Mouse (Mus musculus) midbrain, embryonic 16.5 days (tissue): ENCODE data around the gene Fat3. TPM values are rescaled to one million over a fixed set of nuclear protein-coding genes. Genes with fewer than 3 reads are reported as not detected.

Experiments used
- ATAC-seq: fragments of 200-750 bp; cut with Nextera tagmentation; 2 replicates; pipeline ENCODE4 v1.8.0; 2017; ENCODE audit warnings: moderate TSS enrichment
- H3K27ac ChIP-seq: fragments of 300-500 bp; sonication (generic); 2 replicates; pipeline ENCODE4 v1.5.1; 2014; ENCODE audit warnings: mild to moderate bottlenecking, low read length, mixed read lengths
- H3K27me3 ChIP-seq: fragments of 300-500 bp; sonication (generic); 2 replicates; pipeline ENCODE4 v1.6.1; 2014; ENCODE audit warnings: low read depth, low read length, mixed read lengths; ENCODE audit not compliant: control insufficient read depth, insufficient read depth
- H3K36me3 ChIP-seq: fragments of 300-500 bp; sonication (generic); 2 replicates; pipeline ENCODE4 v1.6.1; 2014; ENCODE audit warnings: mild to moderate bottlenecking, low read length, moderate library complexity, mixed read lengths; ENCODE audit not compliant: control insufficient read depth, insufficient read depth
- H3K4me1 ChIP-seq: fragments of 300-500 bp; sonication (generic); 2 replicates; pipeline ENCODE4 v1.6.1; 2014; ENCODE audit warnings: mild to moderate bottlenecking, low read length, mixed read lengths; ENCODE audit not compliant: control insufficient read depth, insufficient read depth
- H3K4me2 ChIP-seq: fragments of 300-500 bp; sonication (generic); 2 replicates; pipeline ENCODE4 v1.6.1; 2014; ENCODE audit warnings: mild to moderate bottlenecking, low read length, mixed read lengths
- H3K4me3 ChIP-seq: fragments of 300-500 bp; sonication (generic); 2 replicates; pipeline ENCODE4 v1.5.1; 2014; ENCODE audit warnings: low read depth, mild to moderate bottlenecking, low read length, moderate library complexity, mixed read lengths
- H3K9ac ChIP-seq: fragments of 300-500 bp; sonication (generic); 2 replicates; pipeline ENCODE4 v1.6.1; 2014; ENCODE audit warnings: low read depth, low read length, mixed read lengths
- H3K9me3 ChIP-seq: fragments of 300-500 bp; sonication (generic); replicated peaks from 2 replicates; pipeline ENCODE4 v1.6.1; 2014; ENCODE audit warnings: mild to moderate bottlenecking, low read length, mixed read lengths; ENCODE audit not compliant: control insufficient read depth, poor library complexity, severe bottlenecking
- WGBS: fragments of 180-500 bp; shearing (Covaris S2); extraction: QIAGEN DNeasy Blood & Tissue Kit; methylation state at CpG from one replicate; pipeline ENCODE4 v1.1.7; 2014; 5-methylcytosine and 5-hydroxymethylcytosine counted together
- polyA plus RNA-seq: library from polyadenylated mRNA; unstranded; fragments of >200 nt; fragmentation: Nextera tagmentation; extraction: Ambion mirVana; gene quantifications from 2 replicates; pipeline ENCODE4 v1.2.1, GENCODE M21; 2015

Fat3 gene
- polyA plus RNA-seq, 1 experiment from 2014 or later = 13.4 TPM

GRCm38 (mm10) chr9:15940933-15941673 is 560.0 kb downstream of the Fat3 start:
- H3K27ac ChIP-seq = no peak overlapping the region
- no peak overlapping the region for H3K4me2 ChIP-seq
- 85% methylated on average over 7 of the region's 7 CpGs for WGBS
- H3K4me1 ChIP-seq = no peaks in the 10 kb centered on the region
- no peak overlapping the region for H3K4me3 ChIP-seq
- H3K27me3 ChIP-seq = no peaks in the 10 kb centered on the region
- H3K9me3 ChIP-seq = no peaks in the 10 kb centered on the region
- H3K36me3 ChIP-seq = peaks cover 2% of the 10 kb centered on the region; the same call in 1 of the 2 replicates
- H3K9ac ChIP-seq = no peak overlapping the region
- no peak for ATAC-seq

GRCm38 (mm10) chr9:15939594-15939993 is 561.5 kb downstream of the Fat3 start:
- ATAC-seq = no peak
- Histone ChIP-seq H3K4me3 (no peak overlapping the region), H3K36me3 (peaks cover 2% of the 10 kb centered on the region; the same call in 1 of the 2 replicates), H3K27ac (no peak overlapping the region), H3K9ac (no peak overlapping the region), H3K4me1 (no peaks in the 10 kb centered on the region), H3K9me3 (no peaks in the 10 kb centered on the region), H3K4me2 (no peak overlapping the region), H3K27me3 (no peaks in the 10 kb centered on the region)
- WGBS = 39% methylated on average over 2 of the region's 2 CpGs

GRCm38 (mm10) chr9:15937837-15938514 is 563.1 kb downstream of the Fat3 start:
- peaks cover 2% of the 10 kb centered on the region; the same call in 1 of the 2 replicates for H3K36me3 ChIP-seq
- no peak overlapping the region for H3K4me2 ChIP-seq
- H3K27me3 ChIP-seq = no peaks in the 10 kb centered on the region
- no peak overlapping the region for H3K4me3 ChIP-seq
- no peak; the same call in 1 of the 2 replicates for ATAC-seq
- no peaks in the 10 kb centered on the region for H3K9me3 ChIP-seq
- H3K9ac ChIP-seq = no peak overlapping the region
- no peak overlapping the region for H3K27ac ChIP-seq
- H3K4me1 ChIP-seq = no peaks in the 10 kb centered on the region
- WGBS = 82% methylated on average over 28 of the region's 28 CpGs

GRCm38 (mm10) chr9:15930928-15931443 is 570.1 kb downstream of the Fat3 start:
- no peaks in the 10 kb centered on the region for H3K27me3 ChIP-seq
- no peaks in the 10 kb centered on the region for H3K36me3 ChIP-seq
- H3K4me1 ChIP-seq = no peaks in the 10 kb centered on the region
- no peak overlapping the region for H3K27ac ChIP-seq
- H3K9ac ChIP-seq = no peak overlapping the region
- no peaks in the 10 kb centered on the region for H3K9me3 ChIP-seq
- H3K4me3 ChIP-seq = no peak overlapping the region
- 90% methylated on average over 5 of the region's 5 CpGs for WGBS
- ATAC-seq = no peak
- no peak overlapping the region for H3K4me2 ChIP-seq

GRCm38 (mm10) chr9:15928331-15928730 is 572.8 kb downstream of the Fat3 start:
- WGBS = 84% methylated on average over 2 of the region's 2 CpGs
- Histone ChIP-seq H3K27ac (no peak overlapping the region), H3K4me3 (no peak overlapping the region), H3K4me1 (no peaks in the 10 kb centered on the region), H3K27me3 (no peaks in the 10 kb centered on the region), H3K9me3 (no peaks in the 10 kb centered on the region), H3K36me3 (no peaks in the 10 kb centered on the region), H3K4me2 (no peak overlapping the region), H3K9ac (no peak overlapping the region)
- ATAC-seq = no peak

- no peak overlapping the region for H3K27ac ChIP-seq
- no peaks in the 10 kb centered on the region for H3K27me3 ChIP-seq
- H3K9me3 ChIP-seq = no peaks in the 10 kb centered on the region
- H3K9ac ChIP-seq = no peak overlapping the region
- no peak overlapping the region for H3K4me3 ChIP-seq
- H3K4me2 ChIP-seq = no peak overlapping the region
- H3K36me3 ChIP-seq = no peaks in the 10 kb centered on the region
- WGBS = 91% methylated on average over 5 of the region's 5 CpGs
- H3K4me1 ChIP-seq = no peaks in the 10 kb centered on the region
- ATAC-seq = no peak
Observed at GRCm38 (mm10) chr9:15927378-15928083, 573.6 kb downstream of the Fat3 start.

DNA sequence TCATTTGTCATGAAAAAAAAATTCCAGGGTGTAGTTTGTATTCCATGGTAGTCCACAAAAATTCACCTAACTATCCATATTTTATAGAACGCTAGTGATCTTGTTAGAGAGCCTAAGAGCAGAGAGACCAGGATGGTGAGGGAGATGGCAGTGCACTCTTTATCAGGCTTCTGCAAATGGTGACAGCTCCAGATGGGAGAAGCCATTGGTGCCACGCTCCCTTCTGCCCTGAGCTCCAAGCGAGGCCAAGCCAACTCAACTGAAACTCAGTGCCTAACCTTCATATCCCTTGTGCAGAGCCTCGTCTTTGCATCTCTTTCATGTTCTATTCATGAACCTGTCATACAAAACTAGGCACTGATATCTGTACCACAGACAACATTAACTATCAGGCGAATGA is 575.8 kb downstream of the Fat3 start:
- H3K4me2 ChIP-seq = no peak overlapping the region
- no peaks in the 10 kb centered on the region for H3K36me3 ChIP-seq
- peak; percentile 47; the same call in 1 of the 2 replicates for ATAC-seq
- no peaks in the 10 kb centered on the region for H3K27me3 ChIP-seq
- H3K4me3 ChIP-seq = no peak overlapping the region
- H3K27ac ChIP-seq = no peak overlapping the region
- WGBS = 75% methylated on average over 5 of the region's 5 CpGs
- H3K9ac ChIP-seq = no peak overlapping the region
- H3K9me3 ChIP-seq = no peaks in the 10 kb centered on the region
- no peaks in the 10 kb centered on the region for H3K4me1 ChIP-seq

DNA sequence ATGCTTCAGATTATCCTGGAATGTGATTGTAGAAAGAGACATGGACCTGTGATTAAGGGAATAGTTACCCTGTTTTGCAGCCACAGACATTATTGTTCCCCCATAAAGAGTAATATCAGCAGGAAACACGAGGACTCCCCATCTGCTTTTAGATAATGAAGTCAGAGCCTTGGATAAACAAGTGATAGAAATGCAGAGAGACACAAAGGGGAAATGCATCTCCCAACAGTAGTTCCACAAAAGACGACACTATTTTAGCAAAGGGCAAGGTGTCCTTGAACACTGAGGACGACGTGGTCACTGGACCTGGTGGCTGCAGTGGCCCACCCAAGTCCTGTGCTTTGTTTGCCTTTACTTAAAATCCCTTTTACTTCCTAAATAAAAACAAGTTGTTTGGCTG is 580.8 kb downstream of the Fat3 start:
- H3K4me2 ChIP-seq = no peak overlapping the region
- no peak overlapping the region for H3K9ac ChIP-seq
- no peak overlapping the region for H3K4me3 ChIP-seq
- WGBS = 62% methylated on average over 4 of the region's 4 CpGs
- H3K27ac ChIP-seq = no peak overlapping the region
- peaks cover under 1% of the 10 kb centered on the region; the same call in 1 of the 2 replicates for H3K36me3 ChIP-seq
- H3K4me1 ChIP-seq = no peaks in the 10 kb centered on the region
- H3K9me3 ChIP-seq = no peaks in the 10 kb centered on the region
- H3K27me3 ChIP-seq = no peaks in the 10 kb centered on the region
- no peak for ATAC-seq
